Mouse (Mus musculus): ENCODE measurements around the gene Nrl. TPM values are rescaled to one million over a fixed set of nuclear protein-coding genes. Genes with fewer than 3 reads are reported as not detected.
A peak's percentile ranks its signal among the peaks of the same experiment; 100 is the strongest.

The Nrl gene
- polyA plus RNA-seq, 2 experiments from 2014 or later = 0.07 TPM; not detected in 1

GRCm38 (mm10) chr14:55479629-55480028 is 45.2 kb downstream of the Nrl start:
- no peak for ATAC-seq

- peak; percentile 88 for ATAC-seq
These were observed 45.9 kb downstream of the Nrl start, which contains the start of gene Dhrs4 for GRCm38 (mm10) chr14:55478651-55479599. Gene Dhrs4, plus strand, starts transcription at chr14:55478758.

- ATAC-seq = no peak
These were observed 47.0 kb downstream of the Nrl start for GRCm38 (mm10) chr14:55477829-55478228.

GRCm38 (mm10) chr14:55477421-55477820 is 47.4 kb downstream of the Nrl start:
- ATAC-seq = no peak

GRCm38 (mm10) chr14:55475654-55476053 is 49.1 kb downstream of the Nrl start:
- no peak for ATAC-seq

- no peak for ATAC-seq
These were observed 54.0 kb downstream of the Nrl start for GRCm38 (mm10) chr14:55470806-55471205.

GRCm38 (mm10) chr14:55469821-55470220 is 55.0 kb downstream of the Nrl start:
- no peak for ATAC-seq

GRCm38 (mm10) chr14:55469041-55469440 is 55.7 kb downstream of the Nrl start:
- ATAC-seq = no peak

Other genes starting within 250 kb of the Nrl start
- 10 to 100 TPM; 39.2 to 42.2 TPM for gene Dhrs4, start 46.2 kb downstream of the Nrl start, polyA plus RNA-seq (2017; shearing (Covaris generic))
- not detected for gene Carmil3, start 34.3 kb downstream of the Nrl start, polyA plus RNA-seq (2017; shearing (Covaris generic))
- gene Cpne6, start 14.5 kb downstream of the Nrl start, polyA plus RNA-seq (2017; shearing (Covaris generic)) = not detected
- gene Pck2, start 15.3 kb upstream of the Nrl start, polyA plus RNA-seq (2017; shearing (Covaris generic)) = 10 to 100 TPM; 23.6 to 33.4 TPM
- 10 to 100 TPM; 95.9 to 97.4 TPM for gene Dcaf11, start 35.0 kb upstream of the Nrl start, polyA plus RNA-seq (2017; shearing (Covaris generic))
- not detected for gene A730061H03Rik, start 35.4 kb upstream of the Nrl start, polyA plus RNA-seq (2017; shearing (Covaris generic))
- gene Fitm1, start 50.6 kb upstream of the Nrl start, polyA plus RNA-seq (2017; shearing (Covaris generic)) = not detected
- 100 to 1,000 TPM; 700 to 830 TPM for gene Psme1, start 53.1 kb upstream of the Nrl start, polyA plus RNA-seq (2017; shearing (Covaris generic))
- gene Emc9, start 60.3 kb upstream of the Nrl start, polyA plus RNA-seq (2017; shearing (Covaris generic)) = 10 to 100 TPM; 25.2 to 28.6 TPM
- 100 to 1,000 TPM; 980 to 996 TPM for gene Psme2, start 66.1 kb upstream of the Nrl start, polyA plus RNA-seq (2017; shearing (Covaris generic))
- gene Rnf31, start 66.7 kb upstream of the Nrl start, polyA plus RNA-seq (2017; shearing (Covaris generic)) = 10 to 100 TPM; 32.6 to 33.3 TPM
- 100 to 1,000 TPM; 129 to 164 TPM for gene Irf9, start 78.6 kb upstream of the Nrl start, polyA plus RNA-seq (2017; shearing (Covaris generic))
- gene Rec8, start 93.1 kb upstream of the Nrl start, polyA plus RNA-seq (2017; shearing (Covaris generic)) = 1 to 10 TPM; 1.3 to 1.9 TPM
- gene Ipo4, start 111.0 kb upstream of the Nrl start, polyA plus RNA-seq (2017; shearing (Covaris generic)) = 10 to 100 TPM; 29.2 to 30.6 TPM
- gene Gm49378, start 112.9 kb upstream of the Nrl start, polyA plus RNA-seq (2017; shearing (Covaris generic)) = not detected
- 10 to 100 TPM; 38.8 to 49.2 TPM for gene Tm9sf1, start 118.8 kb upstream of the Nrl start, polyA plus RNA-seq (2017; shearing (Covaris generic))
- gene Tssk4, start 125.2 kb upstream of the Nrl start, polyA plus RNA-seq (2017; shearing (Covaris generic)) = 1 to 10 TPM in 1 of 2 experiments, under 1 TPM in 1; 0.57 to 2.1 TPM
- gene Mdp1, start 135.5 kb upstream of the Nrl start, polyA plus RNA-seq (2017; shearing (Covaris generic)) = 10 to 100 TPM; 87.8 to 88.5 TPM
- gene Gmpr2, start 147.0 kb upstream of the Nrl start, polyA plus RNA-seq (2017; shearing (Covaris generic)) = 10 to 100 TPM; 23.7 to 25.9 TPM
- gene Nedd8, start 147.1 kb upstream of the Nrl start, polyA plus RNA-seq (2017; shearing (Covaris generic)) = 100 to 1,000 TPM; 361 to 408 TPM
- 10 to 100 TPM; 23.4 to 28.3 TPM for gene Tinf2, start 156.8 kb upstream of the Nrl start, polyA plus RNA-seq (2017; shearing (Covaris generic))
- gene Tgm1, start 188.9 kb upstream of the Nrl start, polyA plus RNA-seq (2017; shearing (Covaris generic)) = not detected
- gene Rabggta, start 197.3 kb upstream of the Nrl start, polyA plus RNA-seq (2017; shearing (Covaris generic)) = 10 to 100 TPM; 53.3 to 60.8 TPM
- gene Dhrs1, start 220.7 kb upstream of the Nrl start, polyA plus RNA-seq (2017; shearing (Covaris generic)) = 10 to 100 TPM; 46.4 to 48.9 TPM
- gene Nop9, start 220.7 kb upstream of the Nrl start, polyA plus RNA-seq (2017; shearing (Covaris generic)) = 1 to 10 TPM; 6.0 to 8.2 TPM
- gene Cideb, start 233.5 kb upstream of the Nrl start, polyA plus RNA-seq (2017; shearing (Covaris generic)) = not detected
- gene Ltb4r2, start 236.4 kb upstream of the Nrl start, polyA plus RNA-seq (2017; shearing (Covaris generic)) = under 1 TPM in 1 of 2 experiments, not detected in 1; 0.40 TPM
- 1 to 10 TPM; 2.5 to 5.6 TPM for gene Ltb4r1, start 241.0 kb upstream of the Nrl start, polyA plus RNA-seq (2017; shearing (Covaris generic))

Measured in activated CD4-positive, CD25-positive, alpha-beta regulatory T cell, adult 4 months (primary cell).